Mouse (Mus musculus) ES-E14 (cell line): ENCODE measurements around the gene Ubxn7. TPM values are rescaled to one million over a fixed set of nuclear protein-coding genes. Genes with fewer than 3 reads are reported as not detected.

Experiments used
- DNase-seq: peaks from one replicate; pipeline ENCODE4 v3.0.0-alpha.2; 2013; ENCODE audit warnings: low read depth, low spot score
- H3K27ac ChIP-seq: 2 replicates; pipeline ENCODE4 v1.5.1; 2012; ENCODE audit warnings: low read depth, mild to moderate bottlenecking, low read length, moderate library complexity, mixed read lengths; ENCODE audit not compliant: poor library complexity, insufficient read depth, severe bottlenecking
- H3K36me3 ChIP-seq: 2 replicates; pipeline ENCODE4 v1.6.1; 2012; ENCODE audit warnings: mild to moderate bottlenecking, low read length, moderate library complexity, mixed read lengths; ENCODE audit not compliant: control insufficient read depth, poor library complexity, insufficient read depth, severe bottlenecking
- H3K4me1 ChIP-seq, 2 experiments: fragments of 150-350 bp in 1 of 2; sonication (generic) in 1 of 2; 2 replicates each; pipeline ENCODE4 v1.6.1; 2012; ENCODE audit warnings: low read length in 2 of 2, mild to moderate bottlenecking in 1 of 2, mixed read lengths in 1 of 2; ENCODE audit not compliant: control insufficient read depth in 2 of 2, insufficient read depth in 2 of 2, poor library complexity in 1 of 2
- H3K4me3 ChIP-seq, 2 experiments: fragments of 150-350 bp in 1 of 2; sonication (generic) in 1 of 2; 2 replicates each; pipeline ENCODE4 v1.5.1; 2012; ENCODE audit warnings: low read length in 2 of 2, low read depth in 1 of 2, mild to moderate bottlenecking in 1 of 2, mixed read lengths in 1 of 2; ENCODE audit not compliant: insufficient read depth in 1 of 2, poor library complexity in 1 of 2, severe bottlenecking in 1 of 2
- H3K9ac ChIP-seq: 2 replicates; pipeline ENCODE4 v1.6.1; 2012; ENCODE audit warnings: low read depth, mild to moderate bottlenecking, low read length, mixed read lengths; ENCODE audit not compliant: poor library complexity, insufficient read depth, severe bottlenecking
- H3K9me3 ChIP-seq: fragments of 150-350 bp; sonication (generic); 2 replicates; pipeline ENCODE4 v1.6.1; 2012; ENCODE audit warnings: low read depth, mild to moderate bottlenecking, low read length; ENCODE audit not compliant: control insufficient read depth, insufficient read depth
- CHD2 ChIP-seq: IDR thresholded peaks from 2 replicates; pipeline ENCODE4 v1.6.1; 2014; ENCODE audit warnings: mild to moderate bottlenecking, low read depth, low read length, inconsistent platforms
- HCFC1 ChIP-seq: IDR thresholded peaks from 2 replicates; pipeline ENCODE4 v1.6.1; 2012; ENCODE audit warnings: low read length, inconsistent platforms, borderline replicate concordance; ENCODE audit not compliant: insufficient read depth
- MAFK ChIP-seq: IDR thresholded peaks from 2 replicates; pipeline ENCODE4 v1.6.1; 2014; ENCODE audit warnings: mild to moderate bottlenecking, low read depth, low read length, inconsistent platforms; ENCODE audit not compliant: insufficient read depth
- ZC3H11A ChIP-seq: IDR thresholded peaks from 2 replicates; pipeline ENCODE4 v1.6.1; 2012; ENCODE audit warnings: low read depth, mild to moderate bottlenecking, inconsistent platforms, low read length, borderline replicate concordance
- ZNF384 ChIP-seq: IDR thresholded peaks from 2 replicates; pipeline ENCODE4 v1.6.1; 2012; ENCODE audit warnings: low read depth, low read length, inconsistent platforms
- in situ Hi-C, 2 experiments: fragments of 600-800 bp; cut with MboI; formaldehyde crosslinking; loops; one replicate each; pipeline ENCODE4 v1.15.1; 2025; ENCODE audit warnings: low sequenced_read_pairs in 2 of 2, inconsistent platforms in 1 of 2; ENCODE audit not compliant: unreplicated experiment in 2 of 2
- total RNA-seq: library from RNA; depleted of rRNA; stranded (reverse); fragments of 300-350 nt; gene quantifications from 2 replicates; pipeline ENCODE4 v1.2.3, GENCODE M21; 2012

The Ubxn7 gene
- total RNA-seq, 1 experiment, result 47.6 TPM

- H3K27ac ChIP-seq, result no peak overlapping the region
- no peak for DNase-seq
- H3K36me3 ChIP-seq, result no peaks in the 10 kb centered on the region
- H3K4me1 ChIP-seq, result no peaks in the 10 kb centered on the region
- H3K9ac ChIP-seq, result no peak overlapping the region
- in situ Hi-C loops, result no loop called here
- H3K4me3 ChIP-seq, result peak overlapping the region in 1 of 2 experiments; percentile 87; a peak in 1 of 4 replicates
- no peak for TF ChIP-seq CHD2
- no peak for TF ChIP-seq MAFK
- no peak for TF ChIP-seq ZC3H11A
- TF ChIP-seq HCFC1, result no peak
- TF ChIP-seq ZNF384, result no peak
- H3K9me3 ChIP-seq, result no peaks in the 10 kb centered on the region
Measured at GRCm38 (mm10) chr16:32431926-32432325, 99.9 kb downstream of the Ubxn7 start.

GRCm38 (mm10) chr16:32433138-32433537, 101.1 kb downstream of the Ubxn7 start:
- no peak for DNase-seq
- no peak for TF ChIP-seq HCFC1
- TF ChIP-seq ZC3H11A, result no peak
- Histone ChIP-seq H3K4me1 (no peaks in the 10 kb centered on the region), H3K9me3 (no peaks in the 10 kb centered on the region), H3K4me3 (no peak overlapping the region), H3K27ac (no peak overlapping the region), H3K9ac (no peak overlapping the region), H3K36me3 (0 out of 2 replicates have a peak, but pooled peaks cover 1% of the 10 kb centered on the region)
- in situ Hi-C loops, result no loop called here

GRCm38 (mm10) chr16:32434066-32434465, 102.0 kb downstream of the Ubxn7 start:
- no peak for DNase-seq
- Histone ChIP-seq H3K4me1 (no peaks in the 10 kb centered on the region), H3K4me3 (no peak overlapping the region), H3K9me3 (no peaks in the 10 kb centered on the region), H3K27ac (no peak overlapping the region), H3K9ac (no peak overlapping the region), H3K36me3 (0 out of 2 replicates have a peak, but pooled peaks cover 1% of the 10 kb centered on the region)
- no peak for TF ChIP-seq HCFC1
- TF ChIP-seq ZNF384, result no peak
- no peak for TF ChIP-seq ZC3H11A
- no peak for TF ChIP-seq CHD2
- TF ChIP-seq MAFK, result no peak
- in situ Hi-C loops, result no loop called here

GRCm38 (mm10) chr16:32434691-32435090, 102.6 kb downstream of the Ubxn7 start:
- Histone ChIP-seq H3K4me1 (no peaks in the 10 kb centered on the region), H3K27ac (no peak overlapping the region), H3K9me3 (no peaks in the 10 kb centered on the region), H3K4me3 (no peak overlapping the region), H3K9ac (no peak overlapping the region), H3K36me3 (0 out of 2 replicates have a peak, but pooled peaks cover 1% of the 10 kb centered on the region)
- no peak for TF ChIP-seq MAFK
- TF ChIP-seq ZNF384, result no peak
- no peak for TF ChIP-seq CHD2
- TF ChIP-seq ZC3H11A, result no peak
- no peak for TF ChIP-seq HCFC1
- in situ Hi-C loops, result no loop called here
- DNase-seq, result no peak

GRCm38 (mm10) chr16:32436657-32437056, 104.6 kb downstream of the Ubxn7 start:
- H3K4me3 ChIP-seq, result no peak overlapping the region
- no peaks in the 10 kb centered on the region for H3K4me1 ChIP-seq
- TF ChIP-seq CHD2, result no peak
- H3K9me3 ChIP-seq, result no peaks in the 10 kb centered on the region
- H3K36me3 ChIP-seq, result 0 out of 2 replicates have a peak, but pooled peaks cover 1% of the 10 kb centered on the region
- no peak overlapping the region for H3K27ac ChIP-seq
- in situ Hi-C loops, result no loop called here
- no peak overlapping the region for H3K9ac ChIP-seq
- DNase-seq, result no peak
